Comparison of ENCODE assay signal across 10 mouse cellular contexts in the genomic region with DNA sequence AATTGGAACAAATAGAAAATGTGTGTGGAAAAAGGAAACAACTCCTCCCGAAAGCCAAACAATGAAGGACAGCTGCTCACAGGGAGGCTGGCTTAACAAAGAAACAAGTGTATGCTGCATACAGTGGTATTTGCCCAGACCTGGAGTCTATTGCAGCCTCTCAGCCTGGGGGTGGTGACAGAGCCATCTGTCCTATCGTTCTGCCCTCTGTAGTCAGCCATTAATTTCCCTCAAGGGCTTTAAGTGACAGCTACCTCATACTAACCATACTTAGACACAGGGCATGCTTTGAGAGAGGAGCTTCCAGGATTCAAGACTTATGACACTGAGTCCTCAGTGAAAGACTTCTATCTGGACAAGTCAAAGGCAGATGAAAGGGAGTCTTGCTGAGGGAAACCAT.
DNase-seq lines count a peak whose midpoint lies in the region; ATAC-seq lines count a peak whose summit lies in the region.
"Had no signal": no experiment of that assay in that cellular context is flagged by ENCODE, and none has a peak within 500 bp of the region (broad histone marks: within the 10 kb centered on the region; RNA-seq: fewer than 3 reads in every experiment).

No protein-coding gene starts in this region.

- no peak overlapping the region for H3K4me2 ChIP-seq in forebrain, embryonic 15.5 days (replicated peaks)
- no peak overlapping the region for H3K4me2 ChIP-seq in midbrain, embryonic 12.5 days (replicated peaks)
- H3K4me2 ChIP-seq in kidney, embryonic 14.5 days (replicated peaks; ENCODE audit: low read depth, low read length) = no peak overlapping the region
- H3K4me2 ChIP-seq: liver, embryonic 11.5 days had no signal

- H3K27me3 ChIP-seq in forebrain, embryonic 15.5 days = no peaks in the 10 kb centered on the region
- H3K27me3 ChIP-seq in midbrain, embryonic 12.5 days = no peaks in the 10 kb centered on the region
- H3K27me3 ChIP-seq in kidney, embryonic 14.5 days (ENCODE audit: control insufficient read depth, insufficient read depth, low read length) = no peaks in the 10 kb centered on the region

- H3K36me3 ChIP-seq in forebrain, embryonic 15.5 days = no peaks in the 10 kb centered on the region
- no peaks in the 10 kb centered on the region for H3K36me3 ChIP-seq in midbrain, embryonic 12.5 days
- H3K36me3 ChIP-seq in kidney, embryonic 14.5 days (ENCODE audit: control insufficient read depth, insufficient read depth, low read length) = no peaks in the 10 kb centered on the region

- H3K9ac ChIP-seq in forebrain, embryonic 15.5 days (replicated peaks) = no peak overlapping the region
- H3K9ac ChIP-seq in midbrain, embryonic 12.5 days (replicated peaks) = no peak overlapping the region
- H3K9ac ChIP-seq in kidney, embryonic 14.5 days (ENCODE audit: low read depth, low read length) = no peak overlapping the region

- peak; percentile 5 to 30 for DNase-seq in cerebellum, postnatal 10 days
- no peak for DNase-seq in cerebellum, postnatal 4 days (ENCODE audit: low spot score in 2 of 2)
- peak; percentile 40 for DNase-seq in Muller cell, postnatal 12 days (ENCODE audit: inconsistent ontology term)
- no peak for DNase-seq in layer of hippocampus, adult 9-11 months
- DNase-seq in lung, postnatal 14 days = no peak
- DNase-seq: kidney, postnatal 14 days had no signal

- no peak overlapping the region for H3K27ac ChIP-seq in forebrain, embryonic 15.5 days (replicated peaks)
- no peak overlapping the region for H3K27ac ChIP-seq in midbrain, embryonic 12.5 days (replicated peaks)
- no peak overlapping the region for H3K27ac ChIP-seq in kidney, embryonic 14.5 days (ENCODE audit: low read depth, low read length)

- no peaks in the 10 kb centered on the region for H3K9me3 ChIP-seq in forebrain, embryonic 15.5 days
- no peaks in the 10 kb centered on the region for H3K9me3 ChIP-seq in midbrain, embryonic 12.5 days
- H3K9me3 ChIP-seq in kidney, embryonic 14.5 days (ENCODE audit: control insufficient read depth, low read length) = no peaks in the 10 kb centered on the region

- H3K4me3 ChIP-seq in forebrain, embryonic 15.5 days = no peak overlapping the region
- H3K4me3 ChIP-seq in midbrain, embryonic 12.5 days = no peak overlapping the region
- H3K4me3 ChIP-seq in kidney, embryonic 14.5 days (ENCODE audit: low read length) = no peak overlapping the region

- ATAC-seq in forebrain, embryonic 15.5 days (replicated peaks) = peak; percentile 69
- peak; percentile 90 for ATAC-seq in midbrain, embryonic 12.5 days (ENCODE audit: low FRiP score, low read depth)
- ATAC-seq in kidney, embryonic 14.5 days (ENCODE audit: low FRiP score, low TSS enrichment) = no peak

- 8% methylated on average over 2 of the region's 2 CpGs for WGBS in forebrain, embryonic 15.5 days
- WGBS in midbrain, embryonic 12.5 days = 28% methylated on average over 2 of the region's 2 CpGs
- WGBS in kidney, embryonic 14.5 days = 35% methylated on average over 2 of the region's 2 CpGs

- peaks cover 4% of the 10 kb centered on the region; the same call in 1 of the 2 replicates for H3K4me1 ChIP-seq in forebrain, embryonic 15.5 days
- no peaks in the 10 kb centered on the region for H3K4me1 ChIP-seq in midbrain, embryonic 12.5 days
- H3K4me1 ChIP-seq in kidney, embryonic 14.5 days (ENCODE audit: control insufficient read depth, insufficient read depth, low read length) = no peaks in the 10 kb centered on the region

Comparison
In these comparisons a context has a peak if more than half of its experiments do, and no peak if none do; other contexts are left out.
1. DNase-seq: peak in cerebellum, postnatal 10 days (2 of 2) and Muller cell, postnatal 12 days (single experiment); none in cerebellum, postnatal 4 days (0 of 2), layer of hippocampus, adult 9-11 months (single experiment) and lung, postnatal 14 days (single experiment).